Mouse (Mus musculus) stomach, embryonic 16.5 days (tissue): Measurements from ENCODE around the gene Gm44502. TPM values are rescaled to one million over a fixed set of nuclear protein-coding genes. Genes with fewer than 3 reads are reported as not detected.

ENCODE experiments used
- ATAC-seq: fragments of 200-750 bp; cut with Nextera tagmentation; 2 replicates; pipeline ENCODE4 v1.8.0; 2017; ENCODE audit warnings: moderate number of reproducible peaks, moderate TSS enrichment; ENCODE audit not compliant: insufficient read depth, low FRiP score
- H3K27ac ChIP-seq: fragments of 300-500 bp; sonication (generic); 2 replicates; pipeline ENCODE4 v1.5.1; 2014; ENCODE audit warnings: low read length
- H3K27me3 ChIP-seq: fragments of 300-500 bp; sonication (generic); 2 replicates; pipeline ENCODE4 v1.6.1; 2014; ENCODE audit warnings: low read length, control low read depth, mixed read lengths; ENCODE audit not compliant: control insufficient read depth, insufficient read depth
- H3K36me3 ChIP-seq: fragments of 300-500 bp; sonication (generic); 2 replicates; pipeline ENCODE4 v1.6.1; 2014; ENCODE audit warnings: low read length; ENCODE audit not compliant: control insufficient read depth, insufficient read depth
- H3K4me1 ChIP-seq: fragments of 300-500 bp; sonication (generic); 2 replicates; pipeline ENCODE4 v1.6.1; 2014; ENCODE audit warnings: low read length, control low read depth, mixed read lengths; ENCODE audit not compliant: control insufficient read depth, insufficient read depth
- H3K4me2 ChIP-seq: fragments of 300-500 bp; sonication (generic); 2 replicates; pipeline ENCODE4 v1.6.1; 2014; ENCODE audit warnings: low read depth, low read length, mixed read lengths
- H3K4me3 ChIP-seq: fragments of 300-500 bp; sonication (generic); replicated peaks from 2 replicates; pipeline ENCODE4 v1.5.1; 2014; ENCODE audit warnings: mild to moderate bottlenecking, low read length
- H3K9ac ChIP-seq: fragments of 300-500 bp; sonication (generic); 2 replicates; pipeline ENCODE4 v1.6.1; 2014; ENCODE audit warnings: low read length
- H3K9me3 ChIP-seq: fragments of 300-500 bp; sonication (generic); replicated peaks from 2 replicates; pipeline ENCODE4 v1.6.1; 2016; ENCODE audit warnings: low read length, control low read depth; ENCODE audit not compliant: control insufficient read depth
- WGBS: fragments of 180-500 bp; shearing (Covaris S2); extraction: QIAGEN DNeasy Blood & Tissue Kit; methylation state at CpG from one replicate; pipeline ENCODE4 v1.1.7; 2014; 5-methylcytosine and 5-hydroxymethylcytosine counted together
- polyA plus RNA-seq: library from polyadenylated mRNA; unstranded; fragments of >200 nt; fragmentation: Nextera tagmentation; extraction: Ambion mirVana; gene quantifications from 2 replicates; pipeline ENCODE4 v1.2.1, GENCODE M21; 2015

Gene Gm44502
- polyA plus RNA-seq, 1 experiment from 2014 or later, result not detected

DNA sequence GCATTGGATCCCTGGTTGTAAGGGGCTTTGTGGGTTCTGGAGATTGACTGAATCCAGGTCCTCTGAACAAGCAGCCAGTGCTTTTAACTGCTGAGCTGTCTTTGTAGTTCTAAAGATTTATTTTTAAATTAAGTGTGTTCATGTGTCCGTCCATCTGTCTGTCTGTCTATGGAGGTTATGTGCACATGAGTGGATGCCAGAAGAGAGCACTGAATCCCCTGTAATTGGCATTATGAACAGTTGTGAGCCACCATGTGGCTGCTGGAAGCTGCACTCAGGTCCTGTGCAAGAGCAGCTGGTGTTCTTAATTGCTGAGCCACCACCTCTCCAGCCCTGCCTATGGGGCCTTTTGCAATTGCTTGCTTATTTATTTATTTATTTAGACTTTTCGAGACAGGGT, 31.4 kb downstream of the Gm44502 start:
- Histone ChIP-seq H3K4me3 (no peak overlapping the region), H3K27me3 (no peaks in the 10 kb centered on the region), H3K36me3 (no peaks in the 10 kb centered on the region), H3K4me2 (no peak overlapping the region), H3K4me1 (no peaks in the 10 kb centered on the region), H3K9me3 (no peaks in the 10 kb centered on the region), H3K27ac (no peak overlapping the region), H3K9ac (no peak overlapping the region)
- 72% methylated on average over 2 of the region's 2 CpGs for WGBS
- ATAC-seq, result no peak

DNA sequence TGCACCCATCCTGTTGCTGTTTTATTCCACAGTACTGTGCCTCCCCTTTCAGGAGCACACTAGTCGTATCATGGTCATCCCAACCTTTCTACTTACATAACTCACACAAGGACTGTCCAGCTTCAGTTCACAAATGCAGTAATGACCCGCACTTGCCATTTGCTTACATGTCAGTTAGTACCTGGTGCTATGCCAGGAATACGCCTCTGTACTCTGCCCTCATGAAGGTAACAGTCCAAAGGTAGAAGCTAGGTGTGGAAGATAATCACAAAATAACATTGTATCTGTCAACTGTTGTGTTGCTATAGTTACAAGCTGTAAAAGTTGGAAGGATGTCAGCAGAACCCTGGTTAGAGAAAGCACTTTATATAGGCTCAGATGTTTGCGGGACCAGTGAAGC, 32.6 kb downstream of the Gm44502 start:
- no peaks in the 10 kb centered on the region for H3K9me3 ChIP-seq
- no peak overlapping the region for H3K4me2 ChIP-seq
- no peaks in the 10 kb centered on the region for H3K36me3 ChIP-seq
- H3K9ac ChIP-seq, result no peak overlapping the region
- no peak overlapping the region for H3K27ac ChIP-seq
- no peaks in the 10 kb centered on the region for H3K4me1 ChIP-seq
- WGBS, result 80% methylated on average over 4 of the region's 4 CpGs
- no peak overlapping the region for H3K4me3 ChIP-seq
- 0 out of 2 replicates have a peak, but pooled peaks have one; percentile 44 for ATAC-seq
- no peaks in the 10 kb centered on the region for H3K27me3 ChIP-seq

DNA sequence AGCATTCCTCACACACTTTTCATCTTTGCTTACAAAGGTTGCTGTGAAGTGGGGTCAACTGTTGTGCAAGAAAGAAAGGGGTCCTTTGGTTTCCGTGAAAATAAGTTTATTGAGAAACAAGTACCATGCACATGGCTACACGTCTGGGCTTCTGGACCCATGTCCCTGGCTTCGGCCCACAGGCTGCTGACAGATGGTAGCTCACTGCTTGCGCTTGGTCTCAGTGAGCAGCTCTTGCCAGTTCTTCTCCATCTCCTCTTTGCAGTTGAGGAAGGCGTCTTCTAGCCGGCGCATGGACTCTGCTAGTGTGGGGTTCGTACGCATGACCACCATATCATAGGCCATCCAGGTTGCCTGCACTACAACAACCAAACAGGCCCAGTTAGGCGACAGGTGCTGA, 39.4 kb downstream of the Gm44502 start:
- no peak for ATAC-seq

DNA sequence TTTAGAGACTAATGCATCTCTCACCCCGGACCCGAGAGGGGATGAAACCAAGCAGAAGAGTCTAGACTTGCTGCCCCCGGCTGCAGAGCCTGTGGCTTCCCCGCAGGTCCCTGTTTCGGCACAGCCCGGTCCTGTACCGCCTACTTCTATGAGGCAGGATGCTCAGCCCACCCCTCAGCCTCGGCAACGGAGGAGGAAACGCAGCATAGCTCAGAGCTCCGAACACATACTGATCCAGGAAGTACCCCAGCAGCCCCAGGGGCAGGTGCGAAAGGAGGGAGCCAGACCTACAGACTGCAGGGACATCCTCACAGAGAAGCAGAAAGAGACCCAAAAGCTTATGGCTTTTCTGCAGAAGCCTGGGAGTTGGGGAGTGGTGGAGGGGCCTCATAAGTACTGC, 42.4 kb downstream of the Gm44502 start:
- Histone ChIP-seq H3K9ac (no peak overlapping the region; the same call in 1 of the 2 replicates), H3K36me3 (no peaks in the 10 kb centered on the region), H3K27me3 (no peaks in the 10 kb centered on the region), H3K27ac (no peak overlapping the region), H3K4me3 (no peak overlapping the region), H3K9me3 (no peaks in the 10 kb centered on the region), H3K4me1 (no peaks in the 10 kb centered on the region), H3K4me2 (no peak overlapping the region)
- ATAC-seq, result no peak
- WGBS, result 34% methylated on average over 12 of the region's 12 CpGs

More for the DNA sequence above, 39.4 kb downstream of the Gm44502 start:
- H3K4me2 ChIP-seq, result no peak overlapping the region
- H3K27ac ChIP-seq, result no peak overlapping the region
- no peak overlapping the region for H3K9ac ChIP-seq
- H3K27me3 ChIP-seq, result no peaks in the 10 kb centered on the region
- no peaks in the 10 kb centered on the region for H3K4me1 ChIP-seq
- no peaks in the 10 kb centered on the region for H3K36me3 ChIP-seq
- no peaks in the 10 kb centered on the region for H3K9me3 ChIP-seq
- no peak overlapping the region for H3K4me3 ChIP-seq
- WGBS, result 86% methylated on average over 10 of the region's 10 CpGs

DNA sequence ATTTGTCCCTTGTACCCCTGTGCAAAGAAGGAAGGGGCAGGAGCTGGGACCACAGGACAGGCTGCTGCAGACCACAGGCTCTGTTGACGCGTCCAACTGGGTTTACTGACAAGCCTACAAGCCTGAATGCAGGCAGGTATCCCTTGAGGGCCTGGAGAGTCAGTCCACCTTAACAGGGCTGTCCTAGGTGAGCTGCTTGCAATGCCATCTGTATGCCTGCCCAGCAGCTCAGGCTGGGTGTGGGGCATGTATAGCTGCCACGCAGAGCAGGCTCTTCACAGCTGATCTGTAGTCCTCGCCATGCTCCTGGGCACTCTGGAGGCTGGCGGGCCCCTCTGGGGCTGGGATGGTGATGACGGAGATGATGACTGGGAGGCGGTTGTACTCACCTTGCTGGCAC, 44.9 kb downstream of the Gm44502 start, which contains the start of gene Klhdc7b:
Klhdc7b (plus strand) TSS at position 301 of the 400 bp plus-strand sequence.
- Histone ChIP-seq H3K36me3 (no peaks in the 10 kb centered on the region), H3K4me3 (no peak within 1 kb of the TSS), H3K9me3 (no peaks in the 10 kb centered on the region), H3K4me2 (no peak within 1 kb of the TSS), H3K27me3 (peaks cover 6% of the 10 kb centered on the region), H3K27ac (no peak within 1 kb of the TSS), H3K4me1 (no peaks in the 10 kb centered on the region), H3K9ac (no peak within 1 kb of the TSS)
- 84% methylated on average over 7 of the region's 7 CpGs for WGBS
- ATAC-seq, result no peak

DNA sequence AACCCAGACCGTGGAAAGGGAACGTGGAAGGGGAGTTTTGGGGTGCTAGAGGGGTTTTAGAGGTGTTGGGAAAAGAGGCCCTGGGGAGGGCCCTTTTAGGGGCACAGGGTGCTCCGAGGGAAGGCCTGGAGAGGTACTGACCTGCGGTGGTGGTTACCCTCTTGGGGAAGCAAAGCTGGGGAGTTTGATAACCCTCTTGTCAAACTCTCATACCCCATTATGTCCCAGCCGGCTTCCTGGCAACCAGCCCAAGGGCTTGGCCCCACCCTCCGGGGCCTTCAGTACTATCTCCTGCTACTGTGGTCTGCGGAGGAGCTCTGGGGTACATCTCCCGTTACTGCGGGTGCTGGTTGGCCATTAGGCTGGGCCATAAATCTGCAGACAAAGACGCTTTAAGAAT, 50.1 kb downstream of the Gm44502 start:
- peaks cover 42% of the 10 kb centered on the region for H3K27me3 ChIP-seq
- no peaks in the 10 kb centered on the region for H3K9me3 ChIP-seq
- H3K9ac ChIP-seq, result no peak overlapping the region; the same call in 1 of the 2 replicates
- H3K4me1 ChIP-seq, result peaks cover 8% of the 10 kb centered on the region; the same call in 1 of the 2 replicates
- no peak for ATAC-seq
- H3K36me3 ChIP-seq, result no peaks in the 10 kb centered on the region
- H3K4me3 ChIP-seq, result peak overlapping the region; percentile 42
- 14% methylated on average over 10 of the region's 10 CpGs for WGBS
- no peak overlapping the region for H3K27ac ChIP-seq
- peak overlapping the region; percentile 58 for H3K4me2 ChIP-seq

DNA sequence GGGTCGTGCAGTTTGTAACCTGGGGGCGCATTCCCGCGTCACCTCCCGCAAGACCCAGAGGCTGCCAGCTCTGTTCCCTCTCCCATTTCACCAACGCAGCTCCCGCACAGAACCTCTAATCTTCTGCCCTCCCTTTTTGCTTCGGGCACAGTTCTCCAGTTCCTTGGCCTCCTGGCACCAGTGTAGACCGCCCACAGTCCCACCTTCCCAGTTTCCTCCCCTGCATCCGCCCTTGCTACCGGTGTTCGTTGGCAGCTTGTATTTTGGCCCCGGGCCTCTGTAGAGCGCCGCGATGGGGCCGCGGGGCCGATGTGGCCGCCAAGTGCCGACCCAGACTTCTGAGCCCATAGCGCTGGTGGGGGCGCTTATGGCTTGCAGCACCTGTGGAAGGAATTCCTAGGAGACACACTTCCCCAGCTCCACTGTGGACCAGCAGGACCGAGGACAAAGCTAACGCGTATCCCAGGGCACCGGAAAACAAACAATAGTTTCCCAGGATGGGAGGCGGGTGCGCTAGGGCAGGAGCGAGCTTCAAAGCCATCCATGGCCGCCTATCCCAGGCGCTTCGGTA, 50.6 kb downstream of the Gm44502 start, which contains the start of gene Odf3b:
Odf3b (minus strand) TSS at position 452 of the 571 bp plus-strand sequence.
- Histone ChIP-seq H3K9ac (peak within 1 kb of the TSS; percentile 50), H3K4me3 (peak within 1 kb of the TSS; percentile 42), H3K36me3 (no peaks in the 10 kb centered on the region), H3K27me3 (peaks cover 42% of the 10 kb centered on the region), H3K27ac (no peak within 1 kb of the TSS), H3K4me1 (peaks cover 12% of the 10 kb centered on the region), H3K4me2 (peak within 1 kb of the TSS; percentile 58), H3K9me3 (no peaks in the 10 kb centered on the region)
- peak; percentile 18; the same call in 1 of the 2 replicates for ATAC-seq
- under 1% methylated on average over 33 of the region's 33 CpGs for WGBS

DNA sequence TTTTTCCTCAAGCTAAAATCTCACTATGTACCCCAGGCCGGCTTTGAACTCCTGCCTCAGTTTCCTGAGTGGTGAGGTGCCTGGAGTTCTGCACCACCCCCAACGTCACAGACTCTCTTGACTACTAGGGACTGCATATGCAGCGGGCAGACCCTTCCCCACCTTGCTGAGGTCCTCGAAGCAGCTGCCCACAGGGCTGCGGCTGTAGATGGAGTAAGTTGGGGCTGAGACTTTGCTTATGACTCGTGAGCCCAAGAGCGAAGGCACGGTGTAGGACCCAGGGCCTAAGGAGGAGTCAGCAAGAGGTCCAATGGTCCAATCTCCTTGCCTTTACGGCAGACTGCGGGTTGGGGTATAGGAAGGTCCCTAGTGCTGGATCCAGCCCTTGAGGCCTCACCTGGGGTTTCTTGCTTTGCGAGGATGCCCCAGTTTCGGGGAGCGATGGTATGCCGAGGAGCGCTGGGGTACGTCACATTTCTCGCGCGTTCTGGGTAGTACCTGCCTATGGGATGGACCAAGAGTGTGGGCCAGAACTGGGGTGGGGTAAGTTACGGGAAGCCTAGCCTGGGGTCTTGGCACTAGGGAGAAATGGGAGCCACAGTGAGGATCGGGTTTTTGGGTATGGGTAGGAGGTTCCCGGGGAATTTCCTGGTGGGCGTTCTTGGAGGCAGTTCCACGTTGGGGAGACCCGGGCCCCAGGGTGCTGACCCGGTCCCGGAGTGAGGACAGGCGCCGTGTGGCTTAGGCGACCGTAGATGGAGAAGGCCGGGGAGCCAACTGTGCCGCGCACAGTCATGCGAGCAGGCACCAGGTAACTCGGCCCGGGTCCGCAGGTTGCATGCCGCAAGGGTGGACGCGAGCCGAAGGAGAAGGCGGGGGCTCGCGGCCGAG, 51.3 kb downstream of the Gm44502 start:
- Histone ChIP-seq H3K36me3 (no peaks in the 10 kb centered on the region), H3K27me3 (peaks cover 42% of the 10 kb centered on the region), H3K9ac (peak overlapping the region; percentile 50), H3K27ac (no peak overlapping the region), H3K4me3 (peak overlapping the region; percentile 42), H3K4me2 (peak overlapping the region; percentile 58), H3K4me1 (peaks cover 12% of the 10 kb centered on the region), H3K9me3 (no peaks in the 10 kb centered on the region)
- no peak for ATAC-seq
- WGBS, result 14% methylated on average over 46 of the region's 46 CpGs

DNA sequence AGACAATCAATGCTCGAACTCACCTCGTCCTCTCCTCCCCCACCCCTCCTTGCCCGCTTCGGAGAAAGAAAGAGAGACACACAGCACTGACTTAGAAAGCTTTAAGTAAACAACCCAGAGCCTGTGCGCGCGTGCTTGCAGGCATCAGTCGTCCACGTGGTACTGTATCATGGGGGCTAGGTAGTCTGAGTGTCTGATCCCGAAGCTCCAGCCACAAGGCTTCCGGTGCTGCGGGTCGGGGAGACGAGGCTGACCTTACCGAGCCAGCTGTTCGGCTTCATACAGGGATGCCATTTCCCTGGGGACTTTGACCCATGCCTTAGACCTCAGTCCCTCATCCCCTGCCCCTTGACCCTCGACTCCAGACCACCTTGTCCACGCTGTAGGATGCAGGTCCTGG, 52.1 kb downstream of the Gm44502 start:
- Histone ChIP-seq H3K36me3 (no peaks in the 10 kb centered on the region; the same call in 1 of the 2 replicates), H3K27ac (no peak overlapping the region), H3K27me3 (peaks cover 42% of the 10 kb centered on the region), H3K4me1 (peaks cover 19% of the 10 kb centered on the region), H3K4me3 (no peak overlapping the region), H3K4me2 (0 out of 2 replicates have a peak overlapping the region, but pooled peaks have one; percentile 9), H3K9me3 (no peaks in the 10 kb centered on the region), H3K9ac (no peak overlapping the region)
- no peak for ATAC-seq
- WGBS, result 5% methylated on average over 18 of the region's 18 CpGs
